Mouse (Mus musculus): ENCODE measurements at regions not wholly inside any gene's neighbourhood (a gene's known extent, or its start where the extent isn't known, plus 50 kb on each side); places are given as distances from the start of the nearest gene placed in this dataset.

- H3K4me1 ChIP-seq (ENCODE audit: control insufficient read depth, insufficient read depth, low read length): no peaks in the 10 kb centered on the region
- H3K27me3 ChIP-seq (ENCODE audit: control insufficient read depth, insufficient read depth, low read length): no peaks in the 10 kb centered on the region
- no peak overlapping the region for H3K27ac ChIP-seq (replicated peaks; ENCODE audit: insufficient read depth, low read depth, low read length)
- H3K36me3 ChIP-seq (ENCODE audit: control insufficient read depth, insufficient read depth, low read length): no peaks in the 10 kb centered on the region
- no peak overlapping the region for H3K4me3 ChIP-seq (ENCODE audit: insufficient read depth, low read depth, low read length)
- H3K79me2 ChIP-seq (ENCODE audit: control insufficient read depth, insufficient read depth, low read length): no peaks in the 10 kb centered on the region
- no peak overlapping the region for H3K9ac ChIP-seq (ENCODE audit: low read depth, low read length)
- WGBS: 96% methylated on average over 2 of the region's 2 CpGs
- TF ChIP-seq CTCF (IDR thresholded peaks at IDR 0.05; ENCODE audit: low read depth, low read length) (no peak), POLR2A (IDR thresholded peaks at IDR 0.05; ENCODE audit: extremely low read depth, insufficient read depth, low read length) (no peak)
- no peak for DNase-seq (ENCODE audit: extremely low read depth, low read depth, low spot score)
Measured at GRCm38 (mm10) chr13:35607710-35608109, 51.9 kb upstream of the Cdyl start.
